Mouse (Mus musculus): ENCODE data around the gene Mon2.
"Not testable (repeated sequence)": the region's sequence is repeated elsewhere in the genome, so short reads cannot be mapped to it uniquely, and the experiment has no call there.

Mon2 gene

GRCm38 (mm10) chr10:122991053-122991452 lies 85.3 kb downstream of the Mon2 start:
- DNase-seq (ENCODE audit: low spot score) = peak; percentile 73

GRCm38 (mm10) chr10:122990606-122991005 lies 85.7 kb downstream of the Mon2 start:
- no peak for DNase-seq (ENCODE audit: low spot score)

GRCm38 (mm10) chr10:122989916-122990315 lies 86.4 kb downstream of the Mon2 start:
- no peak for DNase-seq (ENCODE audit: low spot score)

GRCm38 (mm10) chr10:122988372-122988771 lies 87.9 kb downstream of the Mon2 start:
- no peak for DNase-seq (ENCODE audit: low spot score)

GRCm38 (mm10) chr10:122987671-122988128 lies 88.6 kb downstream of the Mon2 start:
- DNase-seq (ENCODE audit: low spot score) = peak; percentile 56

GRCm38 (mm10) chr10:122986320-122987225 lies 89.7 kb downstream of the Mon2 start:
- DNase-seq (ENCODE audit: low spot score) = peak; percentile 79

- peak; percentile 84 for DNase-seq (ENCODE audit: low spot score)
Measured at GRCm38 (mm10) chr10:122985515-122986319, 90.6 kb downstream of the Mon2 start.

- DNase-seq (ENCODE audit: low spot score) = peak; percentile 23
Measured at GRCm38 (mm10) chr10:122985252-122985514, 91.1 kb downstream of the Mon2 start.

- DNase-seq (ENCODE audit: low spot score) = no peak
Measured at GRCm38 (mm10) chr10:122984531-122985251, 91.6 kb downstream of the Mon2 start.

GRCm38 (mm10) chr10:122983579-122984530 lies 92.5 kb downstream of the Mon2 start:
- no peak for DNase-seq (ENCODE audit: low spot score)

- DNase-seq (ENCODE audit: low spot score) = no peak
Measured at GRCm38 (mm10) chr10:122982909-122983578, 93.3 kb downstream of the Mon2 start.

GRCm38 (mm10) chr10:122980123-122980522 lies 96.2 kb downstream of the Mon2 start:
- DNase-seq (ENCODE audit: low spot score) = no peak

GRCm38 (mm10) chr10:122979356-122979755 lies 96.9 kb downstream of the Mon2 start:
- no peak for DNase-seq (ENCODE audit: low spot score)

GRCm38 (mm10) chr10:122976038-122976437 lies 100.3 kb downstream of the Mon2 start:
- DNase-seq (ENCODE audit: low spot score) = no peak

GRCm38 (mm10) chr10:122973241-122973640 lies 103.1 kb downstream of the Mon2 start:
- DNase-seq (ENCODE audit: low spot score) = no peak

GRCm38 (mm10) chr10:122970188-122970587 lies 106.1 kb downstream of the Mon2 start:
- no peak for DNase-seq (ENCODE audit: low spot score)

GRCm38 (mm10) chr10:122966421-122966820 lies 109.9 kb downstream of the Mon2 start:
- DNase-seq (ENCODE audit: low spot score) = no peak

GRCm38 (mm10) chr10:122965650-122966049 lies 110.7 kb downstream of the Mon2 start:
- not testable (repeated sequence) for DNase-seq (ENCODE audit: low spot score)

GRCm38 (mm10) chr10:122964241-122964636 lies 112.1 kb downstream of the Mon2 start:
- no peak for DNase-seq (ENCODE audit: low spot score)

GRCm38 (mm10) chr10:122963463-122964240 lies 112.7 kb downstream of the Mon2 start:
- DNase-seq (ENCODE audit: low spot score) = no peak
